Mouse (Mus musculus) lung, postnatal 0 days (tissue): ENCODE measurements around the gene Fam69a.

Source experiments
- CTCF ChIP-seq: IDR thresholded peaks from 2 replicates; pipeline ENCODE4 v1.5.1; 2016; ENCODE audit warnings: antibody characterized with exemption, mild to moderate bottlenecking
- EP300 ChIP-seq: IDR thresholded peaks from 2 replicates; pipeline ENCODE4 v1.6.1; 2016; ENCODE audit warnings: antibody characterized with exemption, mild to moderate bottlenecking, control low read depth

DNA sequence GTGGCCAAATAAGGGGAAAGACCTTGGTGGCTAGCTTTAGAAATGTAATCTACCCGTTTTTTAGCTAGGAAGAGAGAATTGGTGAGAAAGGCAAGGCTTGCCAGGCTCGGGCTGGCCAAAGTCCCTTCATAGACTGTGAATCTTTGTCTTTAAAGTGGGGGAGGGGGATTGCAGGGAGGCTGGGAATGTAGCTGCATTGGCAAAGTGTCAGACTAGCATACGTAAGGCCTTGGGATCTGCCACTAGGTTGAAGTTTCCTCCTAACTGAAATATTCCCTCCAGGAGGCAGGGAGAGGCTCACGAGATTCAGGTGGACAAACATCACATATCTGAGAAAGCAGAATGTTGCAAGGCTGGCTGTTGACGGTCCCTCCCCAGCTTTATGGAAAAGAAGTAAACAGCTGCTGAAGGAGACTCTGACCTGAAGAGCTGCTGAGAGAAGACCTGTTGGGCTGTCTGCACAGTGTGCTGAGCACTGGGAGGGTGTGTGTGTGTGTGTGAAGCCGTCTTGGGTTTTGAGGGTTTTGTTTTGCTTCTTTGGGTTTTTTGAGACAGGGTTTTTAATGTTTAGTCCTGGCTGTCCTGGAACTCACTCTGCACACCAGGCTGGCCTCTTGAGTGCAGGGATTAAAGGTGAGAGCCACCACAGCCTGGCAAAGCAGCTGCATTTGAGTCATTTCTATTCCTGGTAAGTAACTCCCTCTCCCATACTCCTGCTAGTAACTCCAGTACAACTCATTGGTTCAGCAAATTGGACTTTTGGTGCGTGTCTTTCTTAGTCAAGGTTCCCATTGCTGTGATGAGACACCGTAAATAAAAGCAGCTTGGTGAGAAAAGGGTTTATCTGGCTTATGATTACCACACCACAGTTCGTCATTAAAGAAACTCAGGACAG lies 96.6 kb downstream of the Fam69a start:
- TF ChIP-seq EP300 (no peak), CTCF (no peak)
